Mouse (Mus musculus): ENCODE measurements around the gene Wdr59.

The Wdr59 gene

DNA sequence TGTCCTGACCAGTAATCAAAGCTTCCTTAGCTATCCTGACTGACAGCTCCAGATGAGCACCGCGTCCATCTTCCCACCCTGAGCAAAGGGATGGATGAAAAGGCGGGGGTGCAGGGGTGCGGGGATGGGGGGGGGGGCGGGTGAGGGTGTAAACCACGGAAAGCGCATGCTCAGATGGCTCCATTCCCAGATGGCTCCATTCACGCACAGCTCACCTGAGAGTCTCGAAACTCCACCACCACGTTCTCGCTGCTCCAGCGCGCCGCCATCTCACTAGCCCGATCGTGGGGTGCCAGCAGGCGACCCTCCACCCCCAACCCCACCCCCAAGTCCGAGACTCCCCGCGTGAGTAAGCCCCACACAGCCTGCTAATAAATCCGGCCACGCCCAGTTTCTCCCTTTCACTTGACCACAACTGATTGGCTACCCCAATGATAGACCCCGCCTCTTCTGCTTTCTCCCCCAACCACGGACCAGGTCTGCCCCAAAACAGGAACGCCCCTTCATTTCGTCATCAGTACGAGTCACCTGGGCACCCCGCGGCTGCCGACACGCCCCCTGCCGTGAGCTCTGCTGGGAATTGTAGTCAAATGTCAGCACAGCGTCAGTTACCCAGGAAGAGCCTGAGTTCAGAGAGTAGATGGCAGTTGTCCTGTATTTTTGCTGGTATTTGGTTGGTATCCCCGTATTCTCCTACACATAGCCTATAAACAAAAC, at the start of gene Wdr59:
Gene Wdr59 (minus strand): TSS at position 380 of the 717 bp plus-strand sequence.
- peak; percentile 94 for DNase-seq

DNA sequence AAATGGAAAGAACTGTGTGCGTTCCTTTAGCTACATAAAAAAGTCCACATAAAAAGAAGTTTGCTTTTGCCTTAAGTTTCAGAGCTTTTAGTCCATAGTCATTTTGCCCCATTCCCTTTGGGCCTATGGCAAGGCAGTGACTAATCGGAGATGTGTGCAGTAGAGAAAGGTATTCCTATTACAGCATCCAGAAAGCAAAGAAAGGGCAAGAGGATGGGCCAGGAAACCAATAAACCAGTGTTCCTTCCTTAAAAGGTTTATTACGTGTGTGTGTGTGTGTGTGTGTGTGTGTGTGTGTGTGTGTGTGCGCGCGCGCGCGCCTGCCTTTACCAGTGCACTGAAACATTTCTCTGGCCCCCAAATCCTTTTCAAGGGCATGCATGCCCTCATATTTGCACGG, 49.8 kb upstream of the Wdr59 start:
- DNase-seq, result no peak

DNA sequence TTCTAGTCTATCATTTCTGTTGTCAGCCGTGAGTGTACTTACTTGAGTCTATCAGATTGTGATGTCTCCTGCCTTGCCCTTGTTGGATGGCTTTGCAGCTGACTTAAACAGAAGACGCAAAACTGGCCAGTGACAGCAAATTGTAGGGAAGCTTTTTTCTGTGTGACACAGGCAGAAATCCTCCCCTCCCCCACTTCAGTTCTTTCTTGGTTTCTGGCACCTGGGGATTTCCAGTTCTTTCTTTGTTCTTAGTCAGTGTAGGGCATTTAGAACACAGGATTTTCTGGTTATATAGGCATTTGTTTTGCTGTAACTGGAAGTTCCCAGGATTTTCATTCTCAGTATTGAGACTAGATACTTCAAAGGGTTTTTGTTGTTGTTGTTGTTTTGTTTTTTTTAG, 48.5 kb upstream of the Wdr59 start:
- no peak for DNase-seq

GRCm38 (mm10) chr8:111569926-111570325, 48.0 kb upstream of the Wdr59 start:
- no peak for DNase-seq

GRCm38 (mm10) chr8:111568029-111568428, 46.1 kb upstream of the Wdr59 start:
- no peak for DNase-seq

GRCm38 (mm10) chr8:111567571-111567970, 45.7 kb upstream of the Wdr59 start:
- DNase-seq, result no peak

GRCm38 (mm10) chr8:111566326-111566725, 44.4 kb upstream of the Wdr59 start:
- no peak for DNase-seq

DNA sequence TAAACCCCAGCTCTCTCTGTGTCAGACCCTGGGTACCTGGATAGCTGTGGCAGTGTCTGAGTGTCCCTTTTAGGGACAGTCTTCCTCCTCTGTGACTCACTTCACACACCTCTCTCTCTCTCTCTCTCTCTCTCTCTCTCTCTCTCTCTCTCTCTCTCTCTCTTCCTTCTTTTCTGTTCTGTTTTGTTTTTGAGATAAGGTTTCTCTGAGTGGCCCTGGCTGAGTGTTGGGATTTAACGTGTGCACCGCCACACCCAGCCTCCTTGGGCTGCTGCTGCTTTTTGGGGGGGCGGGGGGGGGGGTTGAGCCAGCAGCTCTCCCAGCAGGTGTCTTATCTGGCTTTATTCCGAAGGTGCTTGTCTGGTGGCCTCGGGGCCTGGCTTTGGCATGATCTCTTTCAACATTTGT, 43.9 kb upstream of the Wdr59 start:
- DNase-seq, result no peak

GRCm38 (mm10) chr8:111564093-111564492, 42.2 kb upstream of the Wdr59 start:
- no peak for DNase-seq

GRCm38 (mm10) chr8:111563687-111564086, 41.8 kb upstream of the Wdr59 start:
- no peak for DNase-seq

- DNase-seq, result no peak
Measured at GRCm38 (mm10) chr8:111563075-111563474, 41.2 kb upstream of the Wdr59 start.

DNA sequence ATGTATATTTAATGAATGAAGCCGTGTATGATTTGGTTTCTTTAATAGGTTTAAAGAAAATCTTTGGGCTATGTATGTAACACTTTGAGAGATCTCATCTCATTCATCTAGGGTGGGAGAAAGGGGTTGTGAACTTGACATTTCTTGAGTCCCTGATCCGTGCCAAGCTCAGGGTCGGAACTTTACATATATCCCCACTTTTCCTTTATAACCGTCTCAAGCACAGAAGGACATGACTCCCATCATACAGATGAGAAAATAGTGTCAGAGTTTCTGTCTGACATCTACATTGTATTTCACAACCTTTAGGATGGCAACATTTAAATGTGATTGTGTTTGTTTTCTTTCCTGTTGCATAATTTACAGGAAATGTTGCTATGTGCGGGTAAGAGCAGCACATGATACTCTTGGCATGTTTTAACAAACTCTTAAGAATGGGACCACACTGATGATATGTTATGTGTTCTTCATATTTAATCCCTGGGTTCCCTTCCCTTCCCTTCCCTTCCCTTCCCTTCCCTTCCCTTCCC, 40.4 kb upstream of the Wdr59 start:
- no peak for DNase-seq

DNA sequence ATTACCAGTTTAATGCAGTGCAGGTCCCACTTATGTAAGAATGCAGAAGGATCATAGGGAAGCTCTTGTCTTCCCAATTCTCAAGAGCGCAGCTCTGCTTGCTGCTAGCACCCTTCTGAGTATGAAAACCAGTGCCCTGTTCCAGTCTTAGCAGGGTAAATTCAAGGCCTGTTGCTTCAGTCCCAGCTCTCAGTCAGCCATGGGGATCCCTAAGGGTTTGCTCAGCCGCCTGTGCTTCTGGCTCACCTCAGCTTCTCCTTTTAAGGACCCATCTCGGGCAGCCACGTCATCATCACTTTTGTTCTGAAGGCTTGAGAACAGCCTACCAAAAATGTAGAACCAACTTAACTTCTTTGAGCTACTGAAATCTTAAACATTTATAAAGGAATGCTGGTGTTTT, 39.9 kb upstream of the Wdr59 start:
- DNase-seq, result no peak

- DNase-seq, result no peak
Measured at GRCm38 (mm10) chr8:111551511-111552130, 29.7 kb upstream of the Wdr59 start.

- DNase-seq, result no peak
Measured at GRCm38 (mm10) chr8:111550002-111550870, 28.3 kb upstream of the Wdr59 start.

DNA sequence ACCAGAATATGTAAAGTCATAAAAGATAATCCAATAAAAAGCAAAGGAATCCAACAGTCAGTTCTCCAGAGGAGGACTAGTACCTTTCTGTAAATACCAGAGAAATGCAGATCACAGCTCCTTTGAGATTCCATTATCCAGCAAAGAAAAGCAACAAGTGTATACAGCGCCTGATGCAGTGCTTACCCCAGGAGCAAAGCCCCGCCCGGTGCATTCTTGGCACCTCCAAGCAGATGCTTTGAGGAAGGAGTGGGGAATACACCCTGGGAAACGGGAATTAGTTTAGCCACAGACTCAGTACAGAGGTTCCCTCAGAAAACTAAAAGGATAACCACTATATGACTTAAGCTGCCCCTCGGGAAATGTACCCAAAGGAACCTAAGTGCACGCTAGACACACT, 26.3 kb upstream of the Wdr59 start:
- DNase-seq, result no peak

GRCm38 (mm10) chr8:111547144-111547543, 25.3 kb upstream of the Wdr59 start:
- DNase-seq, result no peak

DNA sequence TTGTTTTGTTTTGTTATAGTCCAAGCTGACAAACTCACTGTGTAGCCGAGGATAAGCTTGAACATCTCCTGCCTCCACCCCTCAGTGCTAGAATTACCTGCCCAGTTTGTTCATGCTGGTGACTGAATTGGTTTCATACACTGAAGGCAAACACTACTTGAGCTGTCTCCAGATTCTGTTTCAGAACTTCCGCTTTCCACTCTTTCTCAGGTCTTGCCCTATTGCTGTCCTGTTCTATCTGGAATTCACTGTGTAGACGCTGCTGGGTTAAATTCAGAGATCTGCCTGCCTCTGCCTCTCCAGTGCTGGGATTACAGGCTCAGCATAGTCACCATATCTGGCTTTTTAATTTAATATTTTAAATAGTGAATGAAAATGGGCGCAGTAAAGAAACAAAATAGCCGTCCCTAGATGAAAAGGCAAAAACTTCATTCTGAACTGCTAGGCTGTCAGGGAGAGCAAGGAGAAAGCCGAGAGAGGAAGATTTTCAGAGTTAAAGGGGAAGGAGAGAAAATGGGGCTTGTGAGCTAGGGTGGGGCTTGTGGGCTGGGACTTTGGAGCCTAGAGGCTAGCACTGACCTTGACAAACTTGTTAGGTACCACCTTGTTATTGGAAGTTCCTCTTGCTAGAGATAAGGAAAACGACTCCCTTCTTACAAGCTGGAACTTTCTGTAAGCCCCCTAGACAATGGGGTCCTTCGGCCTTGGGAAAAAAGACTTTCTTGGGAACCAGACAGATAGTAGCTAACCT, 23.7 kb upstream of the Wdr59 start:
- no peak for DNase-seq

- DNase-seq, result no peak
Measured at GRCm38 (mm10) chr8:111543712-111544380, 22.0 kb upstream of the Wdr59 start.

DNA sequence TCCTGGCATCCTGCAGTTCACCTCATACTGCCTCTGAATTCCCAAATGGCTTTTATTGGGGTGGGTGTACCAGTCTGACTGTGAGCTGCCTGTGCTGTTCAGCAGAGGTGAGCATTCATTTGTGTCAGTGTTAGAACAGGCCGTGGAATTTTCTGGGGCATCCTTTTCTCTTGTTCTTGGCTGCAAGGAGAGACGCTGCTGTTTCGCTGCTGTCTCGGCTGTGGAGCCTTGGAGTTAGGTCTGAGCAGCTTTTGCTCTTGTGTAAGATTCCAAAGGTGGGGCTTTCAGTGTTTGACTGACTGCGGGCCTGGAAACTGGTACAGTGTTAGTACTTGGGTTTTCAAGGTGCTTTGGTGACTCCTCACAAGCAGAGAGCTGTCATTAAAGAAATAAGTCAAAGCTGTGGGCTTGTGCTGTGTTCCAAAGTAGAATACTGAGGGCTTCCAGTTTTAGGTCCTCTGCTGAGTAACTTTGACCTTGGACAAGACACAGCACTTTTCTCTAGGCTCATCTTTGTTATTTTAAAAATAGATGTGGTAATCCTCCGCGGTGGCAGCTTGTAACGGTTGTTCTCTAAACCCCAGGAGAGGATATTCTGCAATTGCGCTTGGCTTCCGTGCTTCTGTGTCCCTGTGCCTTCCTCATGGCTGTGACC, 17.7 kb upstream of the Wdr59 start:
- DNase-seq, result peak; percentile 11

DNA sequence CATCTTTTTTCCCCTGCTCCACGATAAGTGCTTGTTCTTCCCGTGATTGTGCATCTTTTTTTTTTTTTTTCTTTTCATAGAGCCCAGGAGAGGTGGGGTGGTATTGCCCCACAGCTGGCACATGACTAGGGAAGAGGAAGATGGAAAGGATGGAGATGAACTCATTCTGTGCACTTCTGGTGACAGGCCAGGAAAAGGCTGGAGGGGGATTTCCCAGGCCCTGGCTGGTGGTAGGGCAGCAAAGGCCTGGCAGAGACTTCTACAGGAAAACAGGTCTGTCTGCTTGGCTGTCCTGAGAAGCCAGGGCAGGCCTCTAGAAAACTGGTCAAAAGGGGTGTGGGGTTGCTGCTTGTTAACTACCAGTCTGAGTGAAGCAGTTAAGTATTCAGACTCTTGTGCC, 16.3 kb upstream of the Wdr59 start:
- peak; percentile 6 for DNase-seq

GRCm38 (mm10) chr8:111537765-111538158, 15.9 kb upstream of the Wdr59 start:
- no peak for DNase-seq

Data from right cerebral cortex, postnatal 25 days (tissue).